In genomic region chrX:57920376-57920775, GRCm38 (mm10) we compare ENCODE assay signal across 11 mouse cellular contexts.
DNase-seq lines count a peak whose midpoint lies in the region; ATAC-seq lines count a peak whose summit lies in the region.
"Had no signal": no experiment of that assay in that cellular context is flagged by ENCODE, and none has a peak within 500 bp of the region (broad histone marks: within the 10 kb centered on the region; RNA-seq: fewer than 3 reads in every experiment).

No protein-coding gene starts in this region.

- H3K9me3 ChIP-seq in heart, embryonic 11.5 days (replicated peaks; ENCODE audit: control insufficient read depth, low read length): no peaks in the 10 kb centered on the region
- no peaks in the 10 kb centered on the region for H3K9me3 ChIP-seq in neural tube, embryonic 11.5 days (ENCODE audit: control insufficient read depth, low read length)
- no peaks in the 10 kb centered on the region for H3K9me3 ChIP-seq in limb, embryonic 13.5 days
- no peaks in the 10 kb centered on the region for H3K9me3 ChIP-seq in stomach, embryonic 16.5 days (replicated peaks; ENCODE audit: control insufficient read depth, low read length)

- peaks cover 37% of the 10 kb centered on the region for H3K27me3 ChIP-seq in heart, embryonic 11.5 days (ENCODE audit: control insufficient read depth, insufficient read depth, low read length)
- peaks cover 11% of the 10 kb centered on the region for H3K27me3 ChIP-seq in neural tube, embryonic 11.5 days (ENCODE audit: control insufficient read depth, insufficient read depth, low read length)
- peaks cover 50% of the 10 kb centered on the region for H3K27me3 ChIP-seq in limb, embryonic 13.5 days
- H3K27me3 ChIP-seq in stomach, embryonic 16.5 days (ENCODE audit: control insufficient read depth, insufficient read depth, low read length): peaks cover 38% of the 10 kb centered on the region

- 17% methylated on average over 18 of the region's 18 CpGs for WGBS in heart, embryonic 11.5 days (ENCODE audit: insufficient replicate concordance)
- 21% methylated on average over 18 of the region's 18 CpGs for WGBS in neural tube, embryonic 11.5 days
- WGBS in limb, embryonic 13.5 days: 27% methylated on average over 18 of the region's 18 CpGs
- WGBS in stomach, embryonic 16.5 days: 18% methylated on average over 18 of the region's 18 CpGs

- DNase-seq in heart, adult 8-10 months (ENCODE audit: low spot score): no peak
- DNase-seq in neural tube, embryonic 11.5 days (ENCODE audit: low spot score): peak; percentile 28
- DNase-seq in neural tube, embryonic 10.5 days (ENCODE audit: extremely low spot score, low spot score): no peak
- DNase-seq in adrenal gland, adult 2 months: no peak
- DNase-seq in adrenal gland, adult 8-10 months: no peak
- DNase-seq: thymus, postnatal 14 days had no signal

- peak overlapping the region; percentile 52 for H3K4me2 ChIP-seq in heart, embryonic 11.5 days
- peak overlapping the region; percentile 19; the same call in 1 of the 2 replicates for H3K4me2 ChIP-seq in neural tube, embryonic 11.5 days (ENCODE audit: low read depth)
- peak overlapping the region; percentile 53 for H3K4me2 ChIP-seq in limb, embryonic 13.5 days (replicated peaks)
- peak overlapping the region; percentile 27 for H3K4me2 ChIP-seq in stomach, embryonic 16.5 days (ENCODE audit: low read depth, low read length)

- peak overlapping the region; percentile 20; the same call in 1 of the 2 replicates for H3K4me3 ChIP-seq in heart, embryonic 11.5 days (ENCODE audit: low read depth, low read length)
- H3K4me3 ChIP-seq in neural tube, embryonic 11.5 days (ENCODE audit: low read depth, low read length): no peak overlapping the region
- peak overlapping the region; percentile 27; the same call in 1 of the 2 replicates for H3K4me3 ChIP-seq in limb, embryonic 13.5 days
- H3K4me3 ChIP-seq in stomach, embryonic 16.5 days (replicated peaks; ENCODE audit: low read length): peak overlapping the region; percentile 0; the same call in 1 of the 2 replicates
- H3K4me3 ChIP-seq: erythroblast, embryonic 14.5 days had no signal

- no peaks in the 10 kb centered on the region for H3K4me1 ChIP-seq in heart, embryonic 11.5 days (ENCODE audit: control insufficient read depth, insufficient read depth, low read length)
- no peaks in the 10 kb centered on the region for H3K4me1 ChIP-seq in neural tube, embryonic 11.5 days (ENCODE audit: control insufficient read depth, insufficient read depth, low read length)
- no peaks in the 10 kb centered on the region for H3K4me1 ChIP-seq in limb, embryonic 13.5 days
- H3K4me1 ChIP-seq in stomach, embryonic 16.5 days (ENCODE audit: control insufficient read depth, insufficient read depth, low read length): no peaks in the 10 kb centered on the region

- H3K36me3 ChIP-seq in heart, embryonic 11.5 days (ENCODE audit: control insufficient read depth, insufficient read depth, low read length): no peaks in the 10 kb centered on the region
- no peaks in the 10 kb centered on the region for H3K36me3 ChIP-seq in neural tube, embryonic 11.5 days (ENCODE audit: control insufficient read depth, insufficient read depth, low read length)
- no peaks in the 10 kb centered on the region for H3K36me3 ChIP-seq in limb, embryonic 13.5 days
- H3K36me3 ChIP-seq in stomach, embryonic 16.5 days (ENCODE audit: control insufficient read depth, insufficient read depth, low read length): no peaks in the 10 kb centered on the region

- no peak overlapping the region for H3K9ac ChIP-seq in heart, embryonic 11.5 days (ENCODE audit: low read depth, low read length)
- H3K9ac ChIP-seq in neural tube, embryonic 11.5 days (ENCODE audit: low read length): no peak overlapping the region; the same call in 1 of the 2 replicates
- no peak overlapping the region for H3K9ac ChIP-seq in limb, embryonic 13.5 days
- H3K9ac ChIP-seq in stomach, embryonic 16.5 days (ENCODE audit: low read length): no peak overlapping the region

- H3K27ac ChIP-seq in heart, embryonic 11.5 days (ENCODE audit: low read depth, low read length): no peak overlapping the region
- no peak overlapping the region for H3K27ac ChIP-seq in neural tube, embryonic 11.5 days (ENCODE audit: low read depth, low read length)
- no peak overlapping the region for H3K27ac ChIP-seq in limb, embryonic 13.5 days
- no peak overlapping the region for H3K27ac ChIP-seq in stomach, embryonic 16.5 days (ENCODE audit: low read length)

- ATAC-seq in heart, embryonic 11.5 days (replicated peaks; ENCODE audit: insufficient number of reproducible peaks, low FRiP score, low TSS enrichment): no peak
- no peak for ATAC-seq in neural tube, embryonic 11.5 days (ENCODE audit: insufficient read depth, low FRiP score, low TSS enrichment)
- no peak for ATAC-seq in limb, embryonic 13.5 days (ENCODE audit: low FRiP score, low read depth)
- ATAC-seq in stomach, embryonic 16.5 days (ENCODE audit: insufficient read depth, low FRiP score): no peak
- ATAC-seq: CD4-positive, CD25-positive, alpha-beta regulatory T cell, adult 4 months had no signal
